Mouse (Mus musculus) olfactory bulb, adult 2 months (tissue): Measurements from ENCODE around the gene Rrbp1. TPM values are rescaled to one million over a fixed set of nuclear protein-coding genes. Genes with fewer than 3 reads are reported as not detected.

Experiments used
- H3K27ac ChIP-seq: fragments of 200-500 bp; 2 replicates; pipeline ENCODE4 v1.5.1; 2012; ENCODE audit warnings: low read depth, low read length; ENCODE audit not compliant: insufficient read depth
- H3K4me1 ChIP-seq: fragments of 200-500 bp; 2 replicates; pipeline ENCODE4 v1.6.1; 2012; ENCODE audit warnings: low read length; ENCODE audit not compliant: control insufficient read depth, insufficient read depth
- H3K4me3 ChIP-seq: fragments of 200-500 bp; 2 replicates; pipeline ENCODE4 v1.5.1; 2012; ENCODE audit warnings: mild to moderate bottlenecking, low read depth, low read length, moderate library complexity; ENCODE audit not compliant: insufficient read depth
- CTCF ChIP-seq: fragments of 200-500 bp; IDR thresholded peaks from 2 replicates; pipeline ENCODE4 v1.5.1; 2012; ENCODE audit warnings: low read depth, mild to moderate bottlenecking, low read length, moderate library complexity; ENCODE audit not compliant: insufficient read depth
- POLR2A ChIP-seq: fragments of 200-500 bp; IDR thresholded peaks from 2 replicates; pipeline ENCODE4 v1.6.1; 2012; ENCODE audit warnings: mild to moderate bottlenecking, low read depth, low read length, moderate library complexity; ENCODE audit not compliant: insufficient read depth
- WGBS: fragments of 180-500 bp; shearing (Covaris S2); methylation state at CpG from one replicate; pipeline ENCODE4 v1.1.7; 2018; 5-methylcytosine and 5-hydroxymethylcytosine counted together
- polyA plus RNA-seq: library from polyadenylated mRNA; stranded (reverse); fragments of >200 nt; gene quantifications from 2 replicates; pipeline ENCODE4 v1.2.4, GENCODE M21; 2012; ENCODE audit warnings: low replicate concordance; ENCODE audit not compliant: missing spikeins, insufficient read depth, insufficient read length

The Rrbp1 gene
- polyA plus RNA-seq, 1 experiment: 180 TPM

- no peak for TF ChIP-seq CTCF
- Histone ChIP-seq H3K4me3 (no peak overlapping the region), H3K4me1 (peaks cover 2% of the 10 kb centered on the region), H3K27ac (no peak overlapping the region)
- WGBS: 63% methylated on average over 9 of the region's 9 CpGs
Measured at GRCm38 (mm10) chr2:143903376-143904045, 107.6 kb downstream of the Rrbp1 start.

- H3K4me1 ChIP-seq: peaks cover 2% of the 10 kb centered on the region
- TF ChIP-seq CTCF: no peak
- no peak for TF ChIP-seq POLR2A
- H3K4me3 ChIP-seq: no peak overlapping the region
- WGBS: 79% methylated on average over 5 of the region's 5 CpGs
- H3K27ac ChIP-seq: no peak overlapping the region
Measured at GRCm38 (mm10) chr2:143900821-143901351, 110.2 kb downstream of the Rrbp1 start.

GRCm38 (mm10) chr2:143899470-143900220, 111.4 kb downstream of the Rrbp1 start:
- no peak for TF ChIP-seq POLR2A
- no peak for TF ChIP-seq CTCF
- Histone ChIP-seq H3K4me3 (no peak overlapping the region), H3K27ac (no peak overlapping the region), H3K4me1 (peaks cover 2% of the 10 kb centered on the region)
- 93% methylated on average over 9 of the region's 9 CpGs for WGBS

Other genes with a start within 250 kb of the Rrbp1 start
- not detected in 2 replicates for gene Bfsp1, start 148.1 kb downstream of the Rrbp1 start, polyA plus RNA-seq
- gene Dstn, start 95.9 kb downstream of the Rrbp1 start, polyA plus RNA-seq: not detected in 2 replicates
- not detected in 2 replicates for gene Banf2, start 21.8 kb upstream of the Rrbp1 start, polyA plus RNA-seq